Mouse (Mus musculus) gastrocnemius, postnatal 36 days (tissue): ENCODE measurements around the gene Rhbg. TPM values are rescaled to one million over a fixed set of nuclear protein-coding genes. Genes with fewer than 3 reads are reported as not detected.

Experiments used
- DNase-seq, 2 experiments: peaks; one replicate each; pipeline ENCODE4 v3.0.0; 2022
- intact Hi-C: fragments of 180-260 bp; cut with DNase I; formaldehyde crosslinking; loops from one replicate; pipeline ENCODE4 v1.15.1; 2025
- total RNA-seq, 2 experiments: library from RNA; stranded (reverse); gene quantifications; 2 replicates each; pipeline ENCODE4 v1.2.3; 2021

Gene Rhbg
- total RNA-seq, 2 experiments from 2014 or later: not detected

DNA sequence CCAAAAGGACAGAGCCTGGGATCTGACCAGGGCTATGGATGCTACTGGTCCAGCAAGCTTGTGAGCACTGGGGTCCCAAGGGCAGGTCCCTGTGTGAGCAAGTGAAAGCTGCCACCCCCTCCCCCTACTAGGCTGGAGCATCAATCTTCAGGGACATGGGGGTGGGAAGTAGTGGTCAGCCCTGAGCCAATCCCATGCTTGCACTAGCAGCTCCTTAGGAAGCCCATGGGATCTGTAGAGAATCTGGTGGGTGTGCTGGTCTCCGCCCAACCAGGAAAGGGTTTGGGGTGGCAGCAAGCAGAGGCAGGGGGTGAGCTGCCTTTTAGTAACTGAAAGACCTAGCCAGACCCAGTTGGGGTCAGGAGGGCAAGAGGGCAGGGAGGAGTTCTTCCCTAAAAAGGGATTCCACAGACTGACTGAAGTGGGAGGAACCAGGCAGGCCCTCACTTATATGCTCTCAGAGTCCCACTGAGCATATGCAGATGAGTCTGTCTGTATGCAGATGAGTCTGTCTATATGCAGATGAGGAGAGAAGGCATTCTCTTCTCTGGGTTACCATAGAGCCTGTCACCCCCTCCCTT is 23.4 kb downstream of the Rhbg start:
- intact Hi-C loops: no loop called here
- no peak for DNase-seq

DNA sequence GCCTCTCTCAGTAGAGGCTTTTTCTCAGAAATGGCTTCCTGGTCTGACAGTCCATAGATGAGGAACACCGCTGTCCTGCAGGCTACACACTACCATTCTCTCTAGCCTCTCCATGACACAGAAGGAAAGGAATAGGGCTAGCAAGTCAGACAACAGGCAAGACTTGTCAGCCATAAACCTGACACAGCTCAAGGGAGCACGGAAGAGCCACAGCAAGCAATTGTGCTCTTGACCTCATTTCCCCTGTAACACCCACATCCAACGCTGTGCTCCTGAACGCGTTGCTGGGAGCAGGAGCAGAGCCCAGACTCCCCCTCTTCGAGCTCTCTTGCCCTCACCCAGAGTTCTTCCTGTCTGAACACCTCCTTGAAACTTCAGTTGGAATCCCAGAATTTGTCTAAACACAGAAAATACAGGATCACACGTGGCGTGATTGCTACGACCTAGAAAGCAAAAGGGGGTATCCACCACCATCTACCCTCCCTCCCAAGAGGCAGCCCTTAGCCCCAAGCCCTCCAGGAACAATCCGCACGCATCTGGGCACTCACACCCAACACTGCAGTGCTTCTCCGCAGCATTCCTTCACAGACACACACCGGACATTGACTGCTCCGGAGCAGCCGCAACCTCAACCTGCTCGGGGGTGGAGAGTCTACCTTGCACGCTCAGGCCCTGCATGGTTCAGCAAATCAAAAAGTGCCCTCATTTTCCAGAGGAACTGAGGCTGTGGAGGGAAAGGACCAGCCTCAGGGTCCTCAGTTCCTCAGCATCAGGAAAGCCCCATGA is 24.1 kb downstream of the Rhbg start:
- intact Hi-C loops: no loop called here

DNA sequence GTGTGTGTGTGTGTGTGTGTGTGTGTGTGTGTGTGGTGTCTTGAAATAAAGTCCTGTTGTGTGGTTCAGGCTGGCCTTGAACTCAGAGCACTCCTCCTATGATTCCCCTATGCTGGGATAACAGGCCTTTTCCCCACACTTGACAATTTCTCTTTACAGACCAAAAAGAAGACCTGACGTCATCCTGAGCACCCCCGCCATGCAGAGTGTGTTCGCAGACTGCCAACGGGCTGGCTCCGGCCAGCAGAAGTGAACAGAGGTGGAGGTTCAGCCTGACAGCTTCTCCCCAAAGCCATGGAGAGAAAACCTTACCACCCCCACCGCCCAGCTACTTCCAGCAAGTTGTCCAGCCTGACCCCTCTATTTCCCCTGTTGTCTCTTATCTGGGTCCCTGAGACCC is 25.0 kb downstream of the Rhbg start:
- no peak for DNase-seq

More for the DNA sequence above, 24.1 kb downstream of the Rhbg start:
- no peak for DNase-seq

DNA sequence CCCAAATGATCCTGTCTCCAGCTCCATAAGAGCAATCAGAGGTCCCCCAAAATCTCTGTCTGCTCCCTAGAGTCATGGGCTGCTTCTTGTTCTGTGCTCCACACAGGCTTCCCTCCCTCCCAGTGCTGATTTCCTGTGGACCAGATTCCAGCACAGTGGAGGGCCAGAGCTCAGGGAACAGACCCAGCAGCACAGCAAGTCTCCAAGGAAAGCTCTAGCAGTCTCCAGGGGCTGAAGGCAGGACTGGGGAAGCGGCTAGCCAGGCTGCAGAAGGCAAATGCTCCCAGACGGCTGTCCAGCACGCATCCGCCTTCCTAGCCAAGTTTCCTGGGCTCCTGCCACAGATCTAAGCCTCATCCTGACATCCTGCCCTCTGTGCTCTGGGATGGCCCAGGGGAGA is 25.6 kb downstream of the Rhbg start:
- intact Hi-C loops: no loop called here
- DNase-seq: no peak

More for the DNA sequence above, 25.0 kb downstream of the Rhbg start:
- intact Hi-C loops: no loop called here

DNA sequence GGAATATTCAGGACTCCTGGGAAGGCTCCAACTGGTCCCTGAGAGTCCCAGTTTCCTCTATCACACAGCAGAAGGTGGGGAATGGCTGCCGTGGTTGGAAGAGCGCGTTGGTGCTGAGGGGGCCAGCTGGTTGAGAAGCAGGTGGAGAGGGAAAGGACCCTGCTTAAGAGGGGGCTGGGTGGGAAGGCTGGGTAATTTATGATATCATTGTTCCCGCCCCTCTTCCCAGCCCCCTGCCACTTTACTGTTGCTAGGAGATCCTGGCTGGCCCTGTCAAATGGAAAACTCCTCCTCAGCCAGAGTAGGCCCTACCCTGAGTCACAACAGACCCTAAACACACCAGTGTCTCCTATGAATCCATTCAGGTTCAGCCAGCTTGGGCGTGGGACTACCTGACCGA is 26.5 kb downstream of the Rhbg start:
- intact Hi-C loops: no loop called here
- no peak for DNase-seq

DNA sequence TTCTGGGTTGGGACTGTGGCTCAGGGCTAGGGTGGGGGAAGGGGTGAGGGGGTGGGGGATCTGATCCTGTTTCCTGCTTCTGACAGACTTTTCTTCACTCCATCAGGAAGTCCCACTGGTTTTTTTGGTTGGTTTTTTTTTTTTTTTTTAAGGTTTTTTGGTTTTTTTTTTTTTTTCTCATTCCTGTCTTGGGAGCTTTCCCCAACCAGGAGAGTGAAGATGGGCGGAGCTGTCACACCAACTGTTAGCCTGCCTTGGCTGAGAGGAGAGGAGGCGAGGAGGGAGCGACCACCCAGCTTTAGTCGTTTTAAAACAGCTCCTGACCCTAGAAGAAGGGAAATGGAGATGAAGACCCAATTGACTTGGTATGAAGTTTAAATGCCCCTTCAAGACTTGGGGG is 27.2 kb downstream of the Rhbg start:
- intact Hi-C loops: no loop called here
- DNase-seq: no peak

DNA sequence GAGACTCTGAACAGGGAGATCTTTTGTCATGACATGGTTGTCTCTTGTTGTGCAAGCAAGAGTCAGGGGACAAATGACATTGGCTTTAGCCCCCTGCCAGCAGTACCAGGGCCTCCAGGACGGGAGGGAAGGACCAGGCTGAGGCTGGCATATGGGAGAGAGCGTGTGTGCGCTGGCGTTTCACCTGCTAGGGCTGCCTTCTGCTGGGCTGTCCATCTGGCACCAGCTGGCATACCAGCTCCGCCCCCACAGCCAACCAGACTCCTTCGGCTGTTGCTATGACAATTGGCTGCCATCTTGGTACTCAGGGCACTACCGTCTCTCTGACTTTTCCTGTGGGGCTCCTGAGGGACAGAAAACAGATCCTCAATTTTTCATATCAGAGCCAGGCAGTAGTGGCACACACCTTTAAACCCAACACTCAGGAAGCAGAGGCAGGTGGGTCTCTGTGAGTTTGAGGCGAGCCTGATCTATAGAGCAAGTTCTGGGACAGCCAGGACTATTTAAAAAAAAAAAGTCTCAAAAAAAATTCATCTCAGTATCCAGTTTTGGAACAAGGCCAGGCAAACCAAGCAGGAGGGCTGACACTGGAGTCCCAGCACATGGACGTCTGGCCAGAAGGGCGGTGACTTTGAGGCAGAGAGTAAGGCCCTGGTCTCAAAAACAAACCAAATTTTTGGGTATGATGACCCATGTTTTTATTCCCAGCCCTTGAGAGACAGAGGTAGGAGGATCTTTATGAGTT is 28.2 kb downstream of the Rhbg start:
- intact Hi-C loops: no loop called here
- DNase-seq: no peak

DNA sequence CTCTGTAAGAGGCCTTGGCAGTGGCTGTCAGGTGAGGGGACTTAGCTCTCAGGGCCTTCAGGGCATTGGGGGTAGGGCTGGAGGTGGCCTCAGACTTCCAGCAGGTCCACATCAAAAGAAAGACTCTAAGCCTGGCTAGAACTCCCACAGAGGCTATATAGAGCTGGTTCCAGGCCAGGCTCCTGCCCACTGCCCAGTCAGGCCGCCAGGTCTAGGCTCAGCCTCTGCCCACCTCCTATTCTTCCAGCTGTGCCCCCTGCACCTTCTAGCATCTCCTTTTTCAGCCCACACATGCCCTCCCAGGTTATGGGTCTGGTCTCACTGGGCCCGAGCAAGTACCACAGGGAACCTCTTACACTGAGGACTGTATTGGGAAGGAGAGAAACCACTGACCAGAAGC is 29.6 kb downstream of the Rhbg start:
- DNase-seq: no peak

DNA sequence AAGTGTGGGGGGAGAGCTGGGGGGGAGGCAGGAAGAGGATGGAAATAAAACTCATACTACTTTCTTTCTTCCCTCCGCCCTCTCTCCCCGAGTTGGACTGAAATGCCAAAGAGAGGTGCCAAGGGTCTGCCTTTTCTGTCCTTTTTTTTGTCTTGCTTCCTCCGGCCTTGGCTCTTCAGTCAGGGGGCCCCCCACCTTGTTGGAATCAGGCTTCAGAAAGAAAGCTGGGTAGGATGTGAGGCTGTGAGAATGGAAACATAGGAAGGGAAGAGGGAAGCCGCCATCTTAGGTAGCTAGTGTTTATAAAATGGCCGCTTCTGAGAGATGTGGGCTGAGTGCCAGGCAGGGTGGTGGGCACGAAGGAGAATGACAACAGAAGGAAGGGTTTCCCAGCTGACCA is 32.1 kb downstream of the Rhbg start:
- DNase-seq: no peak
- intact Hi-C loops: no loop called here

More for the DNA sequence above, 29.6 kb downstream of the Rhbg start:
- intact Hi-C loops: no loop called here

DNA sequence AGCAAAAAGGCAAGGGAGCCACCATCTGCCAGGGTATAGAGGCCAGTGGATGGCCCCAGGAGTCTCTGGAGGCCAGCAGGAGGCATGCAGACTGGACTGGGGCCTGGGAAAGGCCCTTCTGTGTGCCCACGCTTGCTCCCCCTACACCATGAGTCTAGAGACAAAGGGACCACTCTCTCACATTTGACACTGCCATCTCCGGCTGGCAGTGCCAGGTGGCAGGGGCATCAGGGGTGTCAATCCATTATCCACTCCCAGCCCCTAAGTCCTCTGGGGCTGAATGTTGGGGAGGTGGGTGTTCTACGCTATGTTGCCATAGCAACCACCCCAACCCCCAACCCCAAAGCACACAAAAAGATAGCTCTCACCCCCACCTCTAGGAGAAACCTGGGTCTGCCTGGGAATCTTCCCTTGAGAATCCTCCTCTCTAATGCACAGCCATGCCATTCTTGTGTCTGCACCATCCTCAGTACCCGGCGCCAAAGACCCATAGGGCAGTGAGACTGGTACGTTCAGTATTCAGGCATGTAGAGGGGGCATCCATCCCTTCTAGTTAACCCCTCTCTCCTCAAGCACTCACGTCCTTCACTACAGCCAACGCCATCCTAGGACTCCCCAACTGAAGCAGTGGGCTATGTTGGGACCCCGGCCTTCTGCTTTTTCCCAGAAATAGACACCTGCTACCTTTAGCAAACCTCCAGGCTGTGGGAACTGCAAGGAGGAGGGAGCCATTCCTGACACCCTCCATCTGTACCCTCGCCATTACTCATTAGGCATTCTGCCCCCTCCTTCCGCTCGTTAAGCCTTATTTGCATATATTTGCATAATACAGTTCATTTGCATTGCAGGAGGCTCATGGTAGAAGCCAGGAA is 32.8 kb downstream of the Rhbg start:
- no peak for DNase-seq
- intact Hi-C loops: no loop called here

DNA sequence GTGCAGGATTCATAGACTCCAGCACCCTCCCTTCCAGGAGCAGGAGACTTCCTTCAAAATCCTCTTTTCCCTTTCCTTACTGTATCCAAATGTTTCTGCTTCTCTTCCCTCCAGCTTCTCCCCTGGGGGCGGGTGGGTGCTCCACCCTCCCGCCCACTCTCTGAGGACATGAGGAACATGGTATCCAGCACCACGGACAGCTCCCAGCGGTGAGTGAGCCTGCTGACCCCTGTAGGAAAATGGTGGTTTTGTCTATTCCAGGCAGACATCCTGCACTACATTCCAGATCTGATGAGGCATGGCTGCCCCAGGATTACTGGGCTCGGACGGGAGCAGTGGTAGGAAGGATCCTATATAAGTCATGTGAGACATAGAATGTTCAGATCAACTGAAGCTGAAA is 33.7 kb downstream of the Rhbg start:
- DNase-seq: peak; percentile 42 to 45

DNA sequence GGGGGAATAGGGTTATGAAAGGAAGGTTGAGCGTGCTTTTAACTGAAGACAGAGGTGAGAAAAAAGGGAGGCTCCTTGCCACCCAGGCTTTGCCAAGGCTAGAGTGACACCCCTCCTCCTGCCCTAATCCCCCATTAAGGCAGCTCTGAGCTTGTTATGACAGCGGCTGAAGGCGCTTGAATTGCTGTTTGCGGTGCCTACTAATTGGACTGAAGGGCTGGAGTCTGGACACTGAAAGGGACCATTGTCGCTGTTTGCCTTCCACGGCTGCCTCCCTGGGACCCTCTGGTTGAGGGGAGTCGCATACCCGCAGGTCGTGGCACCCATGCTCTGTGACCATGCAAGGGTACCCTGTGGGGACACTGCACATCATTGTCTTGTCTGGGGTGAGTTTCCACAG is 34.6 kb downstream of the Rhbg start:
- intact Hi-C loops: no loop called here
- DNase-seq: no peak

More for the DNA sequence above, 33.7 kb downstream of the Rhbg start:
- intact Hi-C loops: no loop called here

DNA sequence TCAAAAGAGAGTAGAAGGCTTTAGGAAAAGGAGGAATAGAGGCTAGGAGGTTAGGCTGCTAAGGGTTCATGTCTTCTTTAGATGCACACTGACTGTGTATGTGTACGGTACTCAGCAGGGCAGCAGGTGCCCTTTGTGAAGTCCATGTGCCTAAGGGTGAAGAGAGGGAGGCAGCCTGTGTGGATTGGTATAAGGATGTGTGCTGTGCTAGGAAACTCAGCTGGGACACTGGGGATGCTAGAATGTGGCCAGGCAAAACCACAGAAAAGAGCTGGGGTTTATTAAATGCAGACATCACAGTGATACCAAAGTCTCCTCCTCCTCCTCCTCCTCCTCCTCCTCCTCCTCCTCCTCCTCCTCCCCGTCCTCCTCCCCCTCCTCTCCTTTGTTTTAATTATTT is 36.8 kb downstream of the Rhbg start:
- DNase-seq: no peak
- intact Hi-C loops: no loop called here

DNA sequence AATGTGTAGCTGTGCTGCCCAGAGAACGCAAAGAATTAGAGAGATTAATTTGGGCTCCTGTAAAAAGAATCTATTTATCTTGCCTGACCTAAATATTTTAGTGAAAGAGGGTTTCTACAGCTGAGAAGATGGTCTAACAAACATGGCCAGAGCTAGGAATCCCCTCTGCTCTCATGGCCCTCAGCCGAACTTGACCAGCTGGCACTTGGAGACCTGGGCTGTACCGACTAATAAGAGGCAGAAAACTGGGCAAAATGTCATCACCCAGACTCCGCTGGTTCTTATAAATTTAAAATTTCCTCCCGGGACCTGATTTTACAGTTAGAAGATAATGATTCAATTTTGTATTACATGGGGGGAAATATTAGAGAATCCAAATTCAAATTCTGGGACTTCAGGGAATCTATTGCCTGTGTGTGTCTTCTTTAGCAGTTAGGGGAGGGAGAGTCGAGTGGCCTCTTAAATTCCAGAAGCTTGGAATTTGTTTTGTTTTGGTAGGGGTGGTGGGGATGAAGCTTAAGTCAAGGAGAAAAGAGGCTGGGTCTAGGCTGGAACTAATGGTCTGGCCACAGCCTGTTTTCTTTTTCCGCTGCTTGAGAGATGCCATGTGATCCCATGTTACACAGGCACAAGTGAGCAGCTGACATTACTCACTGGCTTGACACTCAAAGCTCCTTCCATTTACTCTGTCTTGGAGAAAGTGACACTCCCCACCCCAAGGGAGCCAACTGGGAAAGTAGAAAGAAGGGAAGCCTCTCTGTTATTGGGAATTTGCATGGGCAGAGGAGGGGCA is 37.8 kb downstream of the Rhbg start:
- no peak for DNase-seq
- intact Hi-C loops: no loop called here

DNA sequence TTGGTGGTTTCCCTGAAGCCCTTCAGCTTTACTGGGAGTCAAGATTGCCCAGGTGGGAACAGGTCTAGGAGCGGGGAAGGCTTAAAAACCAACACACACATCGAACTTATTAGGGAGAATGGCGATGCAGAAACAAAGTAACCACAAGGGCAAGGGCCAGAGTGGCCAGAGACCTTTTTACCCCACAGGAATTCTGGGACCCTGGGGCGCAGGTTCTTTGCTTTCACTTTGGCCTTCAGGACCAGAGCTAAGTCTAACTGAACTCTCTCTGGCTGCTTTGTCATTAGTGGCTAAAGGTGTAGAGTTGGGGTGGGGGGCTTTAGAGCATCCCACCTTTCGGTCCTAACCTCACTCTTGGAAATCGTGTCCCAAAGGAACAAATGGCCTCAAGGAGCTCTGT is 38.4 kb downstream of the Rhbg start:
- intact Hi-C loops: no loop called here
- DNase-seq: no peak

DNA sequence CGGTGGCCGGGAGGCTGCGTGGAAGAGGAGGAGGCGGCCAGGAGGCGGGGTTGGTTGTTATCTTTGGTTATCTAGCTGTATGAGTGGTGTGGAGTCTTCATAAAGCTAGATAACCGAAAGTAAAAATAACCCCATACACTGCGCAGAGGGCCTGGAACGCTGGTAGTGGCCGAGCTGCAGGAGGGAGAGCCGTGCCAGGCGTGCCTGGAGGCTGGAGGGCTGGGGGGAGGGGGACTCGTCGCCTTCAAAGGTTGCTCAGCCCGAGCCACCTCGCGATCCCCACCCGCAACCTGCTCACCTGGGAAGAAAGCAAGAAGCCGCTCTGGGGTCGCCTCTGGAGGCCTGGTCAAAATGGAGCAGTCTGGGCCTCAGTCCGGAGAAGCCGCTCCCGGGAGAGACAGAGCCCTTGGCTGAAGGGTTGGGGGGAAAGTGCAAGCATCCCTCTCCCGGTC is 38.9 kb downstream of the Rhbg start:
- no peak for DNase-seq
- intact Hi-C loops: no loop called here

DNA sequence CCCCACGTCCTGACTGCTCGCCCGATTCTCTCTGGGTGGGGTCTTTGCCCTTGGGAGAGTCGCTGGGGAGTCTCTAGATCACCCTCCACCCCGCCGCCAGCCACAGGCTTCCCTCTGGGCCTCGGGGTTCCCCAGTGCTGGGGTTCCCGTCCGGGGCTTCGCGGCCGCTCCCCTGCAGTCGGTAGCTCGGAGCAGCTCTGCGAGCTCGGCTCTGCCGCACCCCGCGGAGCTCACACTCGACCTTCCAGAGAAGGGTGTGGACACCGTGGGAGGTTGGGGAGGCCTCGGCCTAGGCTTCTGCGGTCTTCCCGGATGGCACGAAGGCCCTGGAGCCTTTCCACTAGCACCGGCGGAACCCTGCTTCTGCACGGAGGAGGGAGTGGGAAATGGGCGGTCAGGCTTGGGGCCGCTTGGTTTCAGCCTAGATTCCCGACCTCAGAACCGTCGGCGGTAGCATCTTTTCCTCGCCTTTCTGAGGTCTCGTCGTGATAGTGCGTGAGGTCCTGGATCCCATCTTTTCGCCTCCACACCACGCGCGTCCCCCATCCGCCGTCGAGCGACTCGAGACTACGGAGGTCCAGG is 39.4 kb downstream of the Rhbg start:
- no peak for DNase-seq
- intact Hi-C loops: no loop called here

DNA sequence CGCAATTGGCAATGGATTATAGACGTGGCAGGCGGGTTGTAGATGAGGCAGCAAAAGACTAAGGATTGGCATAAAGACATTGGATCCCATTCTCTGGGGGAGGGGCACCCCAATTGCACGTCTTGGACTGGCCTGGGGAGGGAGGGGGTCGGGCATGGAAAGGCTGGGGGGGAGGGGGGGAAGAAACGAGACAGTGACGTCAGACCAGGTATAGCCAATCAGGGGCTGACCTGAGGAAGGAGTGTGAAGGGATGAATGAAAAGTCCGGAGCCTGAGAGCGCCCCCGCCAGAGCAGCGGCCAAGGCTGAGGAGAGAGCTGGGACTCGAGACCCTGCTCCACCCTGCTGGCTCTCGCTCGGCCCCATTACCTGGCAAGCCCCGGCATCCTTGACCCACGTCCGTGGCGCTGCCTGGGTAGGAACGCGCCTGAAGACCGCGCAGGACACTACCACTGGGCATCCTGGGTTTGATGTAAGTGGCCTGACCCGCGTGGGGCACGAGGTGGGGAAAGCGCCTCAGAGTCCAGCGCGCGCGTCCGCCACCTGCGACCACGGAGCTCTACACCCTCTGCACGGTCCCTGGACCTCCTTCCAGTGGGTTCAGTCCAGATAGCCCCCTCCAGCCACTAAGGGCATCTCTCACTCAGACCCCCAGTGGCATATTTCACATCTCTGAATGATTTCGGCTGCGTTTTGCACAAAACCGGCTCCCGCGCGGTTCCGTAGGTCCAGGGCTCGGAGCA is 40.1 kb downstream of the Rhbg start:
- intact Hi-C loops: no loop called here
- DNase-seq: no peak

DNA sequence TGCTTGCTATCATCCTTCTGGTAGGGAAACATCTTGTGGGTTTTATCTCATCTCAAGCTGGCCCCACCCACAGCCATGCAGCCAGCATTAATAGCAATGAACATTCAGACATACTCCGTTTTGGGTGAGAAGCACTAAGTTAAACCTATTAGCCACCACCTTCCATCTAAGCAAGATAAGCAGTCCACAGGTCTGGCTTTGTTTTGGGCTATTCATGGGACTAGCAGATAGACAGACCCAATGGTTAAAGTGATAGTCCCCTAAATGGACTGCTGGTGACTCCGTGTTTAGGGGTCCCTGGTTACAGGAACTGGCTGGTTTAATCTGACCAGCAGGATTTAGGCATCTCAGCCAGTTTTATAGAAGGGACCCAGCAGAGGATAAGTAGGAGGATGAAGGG is 41.5 kb downstream of the Rhbg start:
- intact Hi-C loops: no loop called here
- no peak for DNase-seq
